ENCODE assay signal across 9 mouse cellular contexts in genomic region chr3:153723467-153724079, GRCm38 (mm10). TPM values are rescaled to one million over a fixed set of nuclear protein-coding genes. Genes with fewer than 3 reads are reported as not detected.
DNase-seq lines count a peak whose midpoint lies in the region; ATAC-seq and TF ChIP-seq lines count a peak whose summit lies in the region.
"Had no signal": no experiment of that assay in that cellular context is flagged by ENCODE, and none has a peak within 500 bp of the region (broad histone marks: within the 10 kb centered on the region; RNA-seq: fewer than 3 reads in every experiment).

No protein-coding gene starts in this region.

- TF ChIP-seq EP300 in MEL (IDR thresholded peaks at IDR 0.05; ENCODE audit: low read depth in 1 of 2, low read length in 2 of 2): no peak
- peak; percentile 59 for TF ChIP-seq EP300 in lung, postnatal 0 days (IDR thresholded peaks at IDR 0.05)

- ATAC-seq in hindbrain, embryonic 11.5 days (ENCODE audit: low FRiP score): no peak
- no peak for ATAC-seq in lung, postnatal 0 days

- TF ChIP-seq POLR2A in MEL (IDR thresholded peaks at IDR 0.05; ENCODE audit: control insufficient read depth in 1 of 2, insufficient read depth in 1 of 2, low read depth in 1 of 2, low read length in 2 of 2, poor library complexity in 1 of 2): no peak

- H3K4me1 ChIP-seq in heart, embryonic 10.5 days: peaks cover 36% of the 10 kb centered on the region
- peaks cover 35 to 39% of the 10 kb centered on the region in 2 experiments for H3K4me1 ChIP-seq in MEL (ENCODE audit: control insufficient read depth in 1 of 2, insufficient read depth in 2 of 2, low read length in 2 of 2)
- no peaks in the 10 kb centered on the region; the same call in 1 of the 2 replicates for H3K4me1 ChIP-seq in hindbrain, embryonic 11.5 days (replicated peaks; ENCODE audit: control insufficient read depth, insufficient read depth, low read length)
- peaks cover 6% of the 10 kb centered on the region; the same call in 1 of the 2 replicates for H3K4me1 ChIP-seq in lung, postnatal 0 days (ENCODE audit: insufficient read depth, low read depth, low read length)

- no peak for DNase-seq in heart, embryonic 10.5 days (ENCODE audit: low spot score)
- DNase-seq in heart, postnatal 10 days: no peak
- peak; percentile 25 for DNase-seq in MEL (ENCODE audit: low read depth, low spot score)
- no peak for DNase-seq in hindbrain, embryonic 11.5 days (ENCODE audit: low spot score)
- peak; percentile 33 for DNase-seq in lung, postnatal 0 days (ENCODE audit: low spot score)
- no peak for DNase-seq in ovary, postnatal 14 days (ENCODE audit: low spot score)
- DNase-seq in Muller cell, postnatal 12 days (ENCODE audit: inconsistent ontology term): no peak
- DNase-seq in T-cell, adult 2 months (ENCODE audit: low spot score): no peak
- DNase-seq: right cerebral cortex, adult 18-20 months had no signal

- WGBS in heart, embryonic 10.5 days: 74% methylated on average over 9 of the region's 9 CpGs
- 79% methylated on average over 9 of the region's 9 CpGs for WGBS in hindbrain, embryonic 11.5 days
- 68% methylated on average over 9 of the region's 9 CpGs for WGBS in lung, postnatal 0 days

- no peak for TF ChIP-seq CTCF in MEL (IDR thresholded peaks at IDR 0.05 in 2 of 3, conservative IDR thresholded peaks at IDR 0.05 in 1 of 3; ENCODE audit: control insufficient read depth in 1 of 3, insufficient read depth in 1 of 3, low read depth in 2 of 3, low read length in 3 of 3, poor library complexity in 1 of 3, severe bottlenecking in 1 of 3)
- no peak for TF ChIP-seq CTCF in lung, postnatal 0 days (IDR thresholded peaks at IDR 0.05)

- H3K9ac ChIP-seq in MEL (ENCODE audit: control insufficient read depth, low read depth, low read length, poor library complexity, severe bottlenecking): peak overlapping the region; percentile 76
- no peak overlapping the region for H3K9ac ChIP-seq in hindbrain, embryonic 11.5 days (ENCODE audit: low read depth, low read length)
- H3K9ac ChIP-seq in lung, postnatal 0 days (replicated peaks; ENCODE audit: low read depth): no peak overlapping the region

- TF ChIP-seq RAD21 in MEL (IDR thresholded peaks at IDR 0.05; ENCODE audit: low read depth, low read length): no peak

- H3K79me2 ChIP-seq in MEL (ENCODE audit: control insufficient read depth, insufficient read depth, low read length, poor library complexity): peaks cover 35% of the 10 kb centered on the region

- peaks cover 24% of the 10 kb centered on the region; the same call in 1 of the 2 replicates for H3K27me3 ChIP-seq in heart, embryonic 10.5 days (ENCODE audit: insufficient read depth, poor library complexity, severe bottlenecking)
- no peaks in the 10 kb centered on the region for H3K27me3 ChIP-seq in MEL (ENCODE audit: control insufficient read depth in 1 of 2, insufficient read depth in 2 of 2, low read length in 2 of 2)
- H3K27me3 ChIP-seq in hindbrain, embryonic 11.5 days (ENCODE audit: control insufficient read depth, insufficient read depth, low read length): no peaks in the 10 kb centered on the region
- H3K27me3 ChIP-seq in lung, postnatal 0 days (replicated peaks; ENCODE audit: insufficient read depth, low read length): no peaks in the 10 kb centered on the region

- H3K4me2 ChIP-seq in hindbrain, embryonic 11.5 days (replicated peaks; ENCODE audit: low read depth, low read length): peak overlapping the region; percentile 84
- H3K4me2 ChIP-seq in lung, postnatal 0 days (replicated peaks; ENCODE audit: low read depth, low read length): peak overlapping the region; percentile 89; the same call in 1 of the 2 replicates

- intact Hi-C loops in heart, postnatal 10 days (cut with DNase I): loop anchor here (2.0 kb wide), 1 partner anchor 83 kb away; no protein-coding TSS in a partner anchor

- no peaks in the 10 kb centered on the region for H3K9me3 ChIP-seq in heart, embryonic 10.5 days
- H3K9me3 ChIP-seq in MEL (replicated peaks; ENCODE audit: insufficient read depth, low read length): no peaks in the 10 kb centered on the region
- H3K9me3 ChIP-seq in hindbrain, embryonic 11.5 days (ENCODE audit: control insufficient read depth, low read length): no peaks in the 10 kb centered on the region
- no peaks in the 10 kb centered on the region for H3K9me3 ChIP-seq in lung, postnatal 0 days (ENCODE audit: low read length)

- H3K27ac ChIP-seq in heart, embryonic 10.5 days: peak overlapping the region; percentile 90
- H3K27ac ChIP-seq in MEL (ENCODE audit: control insufficient read depth, low read depth, low read length): no peak overlapping the region; the same call in 1 of the 2 replicates
- H3K27ac ChIP-seq in hindbrain, embryonic 11.5 days (ENCODE audit: low read depth, low read length): no peak overlapping the region
- H3K27ac ChIP-seq in lung, postnatal 0 days (ENCODE audit: low read length): no peak overlapping the region

- peak overlapping the region; percentile 84 for H3K4me3 ChIP-seq in heart, embryonic 10.5 days
- H3K4me3 ChIP-seq in MEL (ENCODE audit: control insufficient read depth in 1 of 2, insufficient read depth in 1 of 2, low read depth in 2 of 2, low read length in 2 of 2): peak overlapping the region; percentile 80 to 96
- no peak overlapping the region for H3K4me3 ChIP-seq in hindbrain, embryonic 11.5 days (ENCODE audit: low read depth, low read length)
- peak overlapping the region; percentile 53; the same call in 1 of the 2 replicates for H3K4me3 ChIP-seq in lung, postnatal 0 days (ENCODE audit: low read depth, low read length)

- no peaks in the 10 kb centered on the region for H3K36me3 ChIP-seq in heart, embryonic 10.5 days
- H3K36me3 ChIP-seq in MEL (ENCODE audit: control insufficient read depth in 1 of 2, insufficient read depth in 2 of 2, low read length in 2 of 2): peaks cover 0 to 43% of the 10 kb centered on the region in 2 experiments; a peak in 2 of 4 replicates
- no peaks in the 10 kb centered on the region for H3K36me3 ChIP-seq in hindbrain, embryonic 11.5 days (ENCODE audit: control insufficient read depth, insufficient read depth, low read length)
- H3K36me3 ChIP-seq in lung, postnatal 0 days (ENCODE audit: insufficient read depth, low read length): no peaks in the 10 kb centered on the region

TF ChIP-seq in MEL, 35 proteins besides CTCF, POLR2A, EP300 and RAD21:
- TF ChIP-seq MAX (IDR thresholded peaks at IDR 0.05; ENCODE audit: low read length) (no peak), MXI1 (IDR thresholded peaks at IDR 0.05; ENCODE audit: low read depth, low read length) (no peak), MAFK (IDR thresholded peaks at IDR 0.05; ENCODE audit: borderline replicate concordance, low read depth, low read length) (no peak), GATA1 (IDR thresholded peaks at IDR 0.05; ENCODE audit: low read depth, low read length) (no peak), CHD2 (IDR thresholded peaks at IDR 0.05; ENCODE audit: low read length) (no peak), MYC (IDR thresholded peaks at IDR 0.05; ENCODE audit: low read depth, low read length) (no peak), GABPA (IDR thresholded peaks at IDR 0.05; ENCODE audit: low read depth, low read length) (no peak), HCFC1 (IDR thresholded peaks at IDR 0.05; ENCODE audit: low read depth, low read length) (no peak)

RNA-seq across cellular contexts. Expression of gene St6galnac3, which starts 1.4 kb away (rescaled TPM):
- 26.7 and 38.4 TPM in 2 replicates for polyA plus RNA-seq in heart, embryonic 10.5 days (2016; fragmentation: Nextera tagmentation; extraction: Ambion mirVana)
- 10 to 100 TPM in 1 of 2 experiments, 1 to 10 TPM in 1; 8.5 to 14.8 TPM for total RNA-seq in heart, postnatal 10 days (2021)
- 7.8 and 10.0 TPM in 2 replicates for total RNA-seq in MEL (2012; rRNA removed)
- 10 to 100 TPM in 1 of 2 experiments, not detected in 1; 11.4 TPM for polyA plus RNA-seq in MEL (2012; ENCODE audit: insufficient read depth in 1 of 2, insufficient read length in 2 of 2, low read depth in 1 of 2, low replicate concordance in 2 of 2, missing spikeins in 1 of 2)
- polyA plus RNA-seq in hindbrain, embryonic 11.5 days (2014; fragmentation: Nextera tagmentation; extraction: Ambion mirVana): 34.8 and 38.9 TPM in 2 replicates
- polyA plus RNA-seq in lung, postnatal 0 days (2015; fragmentation: Nextera tagmentation; extraction: Ambion mirVana): 12.9 and 22.7 TPM in 2 replicates

Comparison
In these comparisons a context has a peak if more than half of its experiments do, and no peak if none do; other contexts are left out.
1. DNase-seq: peak in MEL (single experiment) and lung, postnatal 0 days (single experiment); none in heart, embryonic 10.5 days (single experiment), heart, postnatal 10 days (0 of 2), hindbrain, embryonic 11.5 days (single experiment), ovary, postnatal 14 days (single experiment), Muller cell, postnatal 12 days (single experiment) and T-cell, adult 2 months (single experiment).